Comparison of ENCODE assay signal across 25 mouse cellular contexts in the genomic region with DNA sequence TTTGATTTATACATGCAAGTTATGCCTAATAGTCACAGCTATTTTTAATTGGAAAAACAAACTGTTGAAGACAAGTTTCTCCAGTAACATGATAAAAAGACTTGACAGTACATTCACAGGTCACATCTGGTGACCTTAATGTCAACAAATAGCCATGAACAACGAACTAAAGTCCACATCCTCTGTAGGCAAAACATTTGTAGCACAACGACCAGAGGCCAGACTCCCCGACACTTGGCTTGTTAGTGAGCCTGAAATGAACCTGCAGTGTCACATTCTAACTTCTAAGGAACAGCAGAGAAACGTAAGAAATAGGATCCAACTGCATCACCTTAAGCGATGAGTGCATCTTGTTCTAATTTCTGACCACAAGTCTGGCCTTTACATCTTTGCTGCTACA. TPM values are rescaled to one million over a fixed set of nuclear protein-coding genes. Genes with fewer than 3 reads are reported as not detected.
DNase-seq lines count a peak whose midpoint lies in the region; ATAC-seq and TF ChIP-seq lines count a peak whose summit lies in the region.
"Had no signal": no experiment of that assay in that cellular context is flagged by ENCODE, and none has a peak within 500 bp of the region (broad histone marks: within the 10 kb centered on the region; RNA-seq: fewer than 3 reads in every experiment).

No protein-coding gene starts in this region.

- 71% methylated on average over 5 of the region's 5 CpGs for WGBS in heart, embryonic 11.5 days (ENCODE audit: insufficient replicate concordance)
- 64% methylated on average over 5 of the region's 5 CpGs for WGBS in liver, postnatal 0 days (ENCODE audit: insufficient replicate concordance)
- WGBS in midbrain, embryonic 13.5 days: 88% methylated on average over 5 of the region's 5 CpGs

- TF ChIP-seq EP300 in liver, postnatal 0 days (IDR thresholded peaks at IDR 0.05; ENCODE audit: low read depth): no peak

- no peak for ATAC-seq in heart, embryonic 11.5 days (replicated peaks; ENCODE audit: insufficient number of reproducible peaks, low FRiP score, low TSS enrichment)
- no peak for ATAC-seq in liver, postnatal 0 days
- no peak for ATAC-seq in midbrain, embryonic 13.5 days
- ATAC-seq: CD4-positive, CD25-positive, alpha-beta regulatory T cell, adult 4 months; forebrain, embryonic 14.5 days; forebrain, embryonic 16.5 days had no signal

- no peaks in the 10 kb centered on the region for H3K9me3 ChIP-seq in heart, embryonic 11.5 days (replicated peaks; ENCODE audit: control insufficient read depth, low read length)
- H3K9me3 ChIP-seq in liver, postnatal 0 days (ENCODE audit: low read length): no peaks in the 10 kb centered on the region
- H3K9me3 ChIP-seq in midbrain, embryonic 13.5 days: no peaks in the 10 kb centered on the region
- H3K9me3 ChIP-seq: embryonic facial prominence, embryonic 13.5 days; embryonic facial prominence, embryonic 15.5 days; forebrain, embryonic 10.5 days; forebrain, embryonic 12.5 days; G1E had no signal

- no peak overlapping the region for H3K4me2 ChIP-seq in heart, embryonic 11.5 days
- H3K4me2 ChIP-seq in liver, postnatal 0 days (ENCODE audit: low read depth, low read length): no peak overlapping the region
- no peak overlapping the region for H3K4me2 ChIP-seq in midbrain, embryonic 13.5 days (replicated peaks)
- H3K4me2 ChIP-seq: embryonic facial prominence, embryonic 15.5 days had no signal

- no peak overlapping the region for H3K4me3 ChIP-seq in heart, embryonic 11.5 days (ENCODE audit: low read depth, low read length)
- H3K4me3 ChIP-seq in liver, postnatal 0 days (ENCODE audit: low read depth, low read length): no peak overlapping the region
- H3K4me3 ChIP-seq in midbrain, embryonic 13.5 days (replicated peaks): no peak overlapping the region
- H3K4me3 ChIP-seq: forebrain, embryonic 12.5 days had no signal

- H3K4me1 ChIP-seq in heart, embryonic 11.5 days (ENCODE audit: control insufficient read depth, insufficient read depth, low read length): peaks cover 8% of the 10 kb centered on the region
- H3K4me1 ChIP-seq in liver, postnatal 0 days (ENCODE audit: insufficient read depth): peaks cover 21% of the 10 kb centered on the region
- peaks cover 15% of the 10 kb centered on the region for H3K4me1 ChIP-seq in midbrain, embryonic 13.5 days (replicated peaks)

- no peaks in the 10 kb centered on the region for H3K27me3 ChIP-seq in heart, embryonic 11.5 days (ENCODE audit: control insufficient read depth, insufficient read depth, low read length)
- H3K27me3 ChIP-seq in liver, postnatal 0 days (ENCODE audit: insufficient read depth, low read length): no peaks in the 10 kb centered on the region
- no peaks in the 10 kb centered on the region for H3K27me3 ChIP-seq in midbrain, embryonic 13.5 days
- H3K27me3 ChIP-seq: CH12.LX; embryonic facial prominence, embryonic 13.5 days; embryonic facial prominence, embryonic 15.5 days; forebrain, embryonic 12.5 days had no signal

- H3K27ac ChIP-seq in heart, embryonic 11.5 days (ENCODE audit: low read depth, low read length): no peak overlapping the region
- H3K27ac ChIP-seq in liver, postnatal 0 days (ENCODE audit: low read depth): peak overlapping the region; percentile 37; the same call in 1 of the 2 replicates
- H3K27ac ChIP-seq in midbrain, embryonic 13.5 days: no peak overlapping the region
- H3K27ac ChIP-seq: forebrain, embryonic 10.5 days; forebrain, embryonic 12.5 days had no signal

- DNase-seq in heart, adult 11 months: peak; percentile 58
- DNase-seq in liver, postnatal 0 days: no peak
- no peak for DNase-seq in liver
- DNase-seq: adrenal gland, adult 2 months; adrenal gland, postnatal 10 days; adrenal gland, postnatal 25 days; B cell, adult 2 months; cerebellum, adult 11 months; cerebellum, adult 18-20 months; cerebellum, adult 8-10 months; cerebellum, adult 9-11 months; cerebellum, postnatal 14 days; cerebellum, postnatal 36 days; embryo, embryonic 11 days had no signal

- peaks cover 5% of the 10 kb centered on the region; the same call in 1 of the 2 replicates for H3K36me3 ChIP-seq in heart, embryonic 11.5 days (ENCODE audit: control insufficient read depth, insufficient read depth, low read length)
- H3K36me3 ChIP-seq in liver, postnatal 0 days (replicated peaks; ENCODE audit: insufficient read depth, low read length): peaks cover under 1% of the 10 kb centered on the region; the same call in 1 of the 2 replicates
- H3K36me3 ChIP-seq in midbrain, embryonic 13.5 days: peaks cover 55% of the 10 kb centered on the region

- TF ChIP-seq CTCF in liver, postnatal 0 days (IDR thresholded peaks at IDR 0.05; ENCODE audit: low read depth): no peak

- H3K9ac ChIP-seq in heart, embryonic 11.5 days (ENCODE audit: low read depth, low read length): no peak overlapping the region
- no peak overlapping the region for H3K9ac ChIP-seq in liver, postnatal 0 days (replicated peaks)
- H3K9ac ChIP-seq in midbrain, embryonic 13.5 days (replicated peaks): no peak overlapping the region
- H3K9ac ChIP-seq: embryonic facial prominence, embryonic 15.5 days had no signal

RNA-seq across cellular contexts. Expression of a gene that starts 1.8 kb away (rescaled TPM):
- 76.5 and 83.1 TPM in 2 replicates for polyA plus RNA-seq in heart, embryonic 11.5 days (2014; fragmentation: Nextera tagmentation; extraction: Ambion mirVana)
- polyA plus RNA-seq in liver, postnatal 0 days (2015; fragmentation: Nextera tagmentation; extraction: Ambion mirVana): 44.1 and 44.9 TPM in 2 replicates
- 58.0 and 58.5 TPM in 2 replicates for polyA plus RNA-seq in midbrain, embryonic 13.5 days (2015; fragmentation: Nextera tagmentation; extraction: Ambion mirVana)
